Mouse (Mus musculus) kidney, postnatal 14 days (tissue): ENCODE data around the gene Ankrd66.
"Not testable (repeated sequence)": the region's sequence is repeated elsewhere in the genome, so short reads cannot be mapped to it uniquely, and the experiment has no call there.

Experiments
- DNase-seq: peaks from one replicate; pipeline ENCODE4 v3.0.0; 2022; ENCODE audit warnings: mixed read lengths

The Ankrd66 gene

DNA sequence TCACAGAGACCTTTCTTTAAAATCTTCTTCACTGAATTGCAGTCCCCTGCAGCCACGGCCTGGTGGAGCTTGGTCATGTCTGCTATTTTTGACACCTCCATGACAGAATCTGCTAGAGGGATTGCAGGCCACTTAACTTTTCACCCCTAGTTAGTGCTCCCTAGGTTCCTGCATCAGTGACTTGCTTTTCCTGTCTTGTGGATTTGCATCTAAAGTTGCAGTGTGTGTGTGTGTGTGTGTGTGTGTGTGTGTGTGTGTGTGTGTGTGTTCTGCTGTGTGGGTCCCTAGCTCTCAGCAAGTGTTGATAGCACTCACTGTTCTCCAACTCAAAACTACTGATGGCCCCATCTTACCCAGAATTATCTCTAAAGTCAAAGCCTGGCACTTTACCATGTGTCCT lies at the start of gene Ankrd66:
Ankrd66 (minus strand) TSS at position 101 of the 400 bp plus-strand sequence.
- no peak for DNase-seq

DNA sequence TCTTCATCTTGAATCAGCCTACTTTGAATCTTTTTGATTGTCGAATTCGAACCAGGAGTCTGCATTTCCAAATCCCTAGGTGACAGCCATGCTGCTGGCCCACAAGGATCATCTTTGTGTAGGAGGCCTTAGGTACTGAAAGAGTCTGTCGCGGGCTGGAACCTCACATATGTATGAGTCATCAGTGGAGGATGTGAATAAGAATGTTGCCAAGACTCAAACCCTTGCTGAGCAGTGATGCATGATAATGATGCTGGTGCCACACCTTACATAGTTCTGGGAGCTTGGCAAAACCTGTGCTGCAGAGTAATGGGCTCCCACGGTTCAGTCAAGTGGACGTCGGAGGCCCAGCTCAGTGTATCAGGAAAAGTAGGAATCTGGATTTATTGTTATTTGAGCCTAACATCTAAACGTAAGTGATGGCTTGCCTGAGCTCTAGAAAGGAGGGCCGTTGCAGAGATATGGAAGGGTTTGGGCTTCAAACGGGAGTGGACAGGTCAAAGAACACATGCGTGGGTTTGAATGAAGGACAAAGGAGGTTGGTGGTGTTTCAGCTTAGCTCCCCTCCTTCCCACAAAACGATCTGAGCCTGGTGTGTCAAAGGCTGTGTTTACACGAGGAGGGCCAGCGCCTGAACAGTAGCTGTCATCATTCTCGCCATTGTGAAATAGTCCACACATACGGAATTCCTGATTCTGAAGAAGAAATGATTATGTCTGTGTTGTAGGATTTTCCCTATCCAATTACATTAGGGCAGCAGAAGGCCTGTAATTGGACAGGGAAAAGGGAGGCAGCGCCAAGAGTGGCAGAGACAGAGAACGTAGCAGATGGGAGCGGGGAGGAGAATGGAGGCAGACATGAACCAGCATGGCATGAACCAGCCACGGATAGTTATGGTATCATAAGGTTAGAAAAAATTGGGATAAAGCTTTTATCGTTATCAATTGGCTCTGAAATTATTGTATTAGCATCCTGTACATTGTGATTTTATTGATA lies 49.2 kb upstream of the Ankrd66 start:
- no peak for DNase-seq

DNA sequence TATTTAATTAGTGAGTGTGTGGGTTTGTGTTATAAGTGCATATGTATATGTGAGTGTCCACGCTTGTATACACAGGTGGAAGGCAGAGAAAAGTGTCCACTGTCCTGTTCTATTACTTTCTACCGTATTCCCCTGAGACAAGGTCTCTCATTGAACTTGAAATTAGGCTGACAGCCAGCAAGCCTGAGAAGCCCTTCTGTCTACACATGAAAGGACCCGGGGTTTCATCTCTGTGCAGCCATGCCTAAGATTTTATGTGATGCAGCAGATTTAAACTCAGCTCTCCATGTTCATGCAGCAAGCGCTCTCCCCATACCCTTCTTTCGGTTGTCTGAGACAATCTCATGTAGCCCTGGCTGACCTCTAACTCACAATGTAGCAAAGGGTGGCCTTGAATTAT lies 47.1 kb upstream of the Ankrd66 start:
- DNase-seq: no peak

DNA sequence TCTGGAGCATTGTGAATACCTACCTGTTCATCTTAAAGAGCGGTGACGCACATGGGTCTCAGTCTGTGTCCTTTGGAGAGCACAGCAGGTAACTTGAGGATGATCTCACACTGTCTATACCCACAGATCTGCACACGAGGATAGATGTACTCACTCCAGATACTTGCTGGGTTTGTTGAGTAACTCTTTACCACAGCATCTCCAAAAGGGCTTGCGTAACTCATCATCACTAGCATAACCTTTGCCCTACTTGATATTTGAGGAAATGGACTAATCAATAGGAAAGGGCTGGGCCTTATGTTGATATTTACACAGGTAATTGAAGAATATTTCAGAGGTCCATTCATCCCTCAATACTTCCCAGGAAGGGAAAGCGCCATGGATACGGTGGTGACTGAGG lies 46.3 kb upstream of the Ankrd66 start:
- DNase-seq: no peak

DNA sequence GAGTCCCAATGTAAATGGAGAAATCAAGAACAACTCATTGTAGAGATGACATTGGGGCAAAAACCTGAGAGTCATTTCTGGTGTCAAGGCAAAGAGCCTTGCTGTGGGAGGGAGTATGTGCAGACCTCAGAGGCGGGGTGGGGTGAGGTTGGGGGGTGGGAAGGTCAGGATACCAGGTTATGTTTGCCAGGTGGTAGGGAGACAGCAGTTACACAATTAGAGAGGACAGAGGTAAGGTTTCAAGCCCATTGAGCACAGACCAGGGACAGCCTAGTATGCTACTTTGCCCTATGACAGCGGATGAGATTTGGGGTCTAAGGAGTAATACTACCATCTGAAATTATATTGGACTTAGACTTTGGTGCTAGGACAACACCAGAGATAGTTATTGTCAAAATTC lies 43.8 kb upstream of the Ankrd66 start:
- DNase-seq: no peak

DNA sequence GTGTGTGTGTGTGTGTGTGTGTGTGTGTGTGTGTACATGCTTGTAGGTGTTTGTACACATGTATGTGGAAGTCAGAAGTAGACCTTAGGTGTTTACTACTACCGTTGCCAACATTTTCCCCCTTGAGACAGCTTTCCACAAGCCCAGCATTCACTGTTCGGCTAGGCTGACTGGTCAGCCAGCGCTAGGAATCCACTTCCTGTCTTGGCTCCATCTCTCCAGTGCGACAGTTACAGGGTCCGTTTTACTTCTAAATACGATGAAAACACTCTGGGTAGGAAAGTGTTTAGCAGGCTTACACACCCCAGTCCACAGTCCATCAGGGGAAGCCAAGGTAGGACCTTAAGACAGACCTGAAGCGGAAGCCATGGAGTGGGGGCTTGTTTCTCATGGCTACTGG lies 41.3 kb upstream of the Ankrd66 start:
- no peak for DNase-seq

DNA sequence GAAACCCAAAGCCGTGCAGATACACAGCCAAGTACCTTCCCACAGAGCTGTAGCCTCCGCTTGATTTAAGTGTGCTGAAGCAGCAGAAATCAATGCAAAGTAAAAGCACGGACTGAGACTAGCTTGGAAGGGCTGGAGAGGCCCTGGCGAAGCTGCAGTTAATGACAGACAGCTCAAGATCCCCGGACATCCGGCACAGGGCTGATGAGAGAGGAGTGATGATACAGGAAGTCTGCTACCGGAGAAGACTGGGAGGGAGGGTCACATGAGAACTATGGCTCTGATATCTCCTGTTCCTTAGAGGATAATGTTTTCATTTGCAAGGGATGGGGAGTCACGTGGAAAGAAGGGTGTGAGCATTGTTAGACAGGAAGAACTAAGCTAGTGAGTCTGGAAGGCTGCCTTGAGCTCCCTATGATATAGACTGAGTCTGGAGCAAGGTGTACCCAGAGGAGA lies 37.6 kb upstream of the Ankrd66 start:
- DNase-seq: peak; percentile 50

DNA sequence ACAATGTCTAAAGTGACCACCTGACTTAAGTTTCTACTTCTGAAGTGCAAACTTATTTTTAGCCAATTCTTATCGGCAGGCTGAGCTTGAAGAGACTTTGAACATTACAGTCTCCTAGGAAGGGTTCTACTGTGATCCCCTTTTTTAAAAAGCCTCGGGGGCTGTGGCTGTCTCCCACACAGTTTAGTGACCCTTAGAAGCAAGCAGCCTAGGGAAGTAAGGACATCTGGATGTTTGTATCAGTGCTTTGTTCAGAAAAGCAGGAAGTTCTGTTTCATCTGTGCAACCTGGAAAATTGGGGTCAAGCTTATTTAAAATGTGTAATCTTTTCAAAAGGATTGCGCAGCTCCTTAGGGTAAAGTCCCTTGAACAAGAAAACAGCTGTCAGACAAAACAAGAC lies 37.0 kb upstream of the Ankrd66 start:
- DNase-seq: no peak

DNA sequence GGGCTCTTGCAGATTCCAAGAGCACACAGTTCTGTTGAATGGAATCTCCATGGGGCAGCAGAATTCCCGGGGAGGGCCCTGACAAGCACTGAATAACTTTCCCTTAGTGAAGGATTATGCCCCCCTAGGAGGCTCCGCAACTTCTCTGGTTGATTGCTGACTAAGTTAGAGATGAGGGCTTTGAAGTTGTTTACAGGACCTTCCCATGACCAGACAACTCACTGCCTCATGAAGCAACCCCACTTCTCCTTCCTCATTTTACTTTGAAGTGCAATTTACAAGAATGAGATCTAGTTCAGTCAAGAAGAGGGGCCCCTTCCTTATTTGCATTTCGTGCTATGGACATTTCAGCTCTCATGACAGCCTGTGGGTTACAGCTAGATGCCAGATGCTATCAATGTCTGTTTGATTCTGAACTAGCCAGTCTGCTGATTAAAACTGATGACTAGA lies 30.2 kb upstream of the Ankrd66 start:
- DNase-seq: no peak

DNA sequence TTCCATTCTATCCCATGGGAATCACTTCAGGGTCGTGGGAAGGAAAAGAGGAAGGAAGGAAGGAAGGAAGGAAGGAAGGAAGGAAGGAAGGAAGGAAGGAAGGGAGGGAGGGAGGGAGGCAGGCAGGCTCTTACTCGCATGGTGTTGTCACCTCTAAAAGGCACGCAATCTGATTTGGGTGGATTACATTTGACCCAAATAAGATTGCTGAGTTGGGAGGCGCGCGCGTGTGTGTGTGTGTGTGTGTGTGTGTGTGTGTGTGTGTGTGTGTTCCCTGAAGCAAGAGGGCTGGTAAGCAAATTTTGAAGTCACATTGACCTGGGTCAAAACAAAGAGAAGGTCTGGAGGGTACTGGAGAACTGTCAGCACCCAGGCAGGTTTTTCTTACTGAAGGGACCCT lies 25.8 kb upstream of the Ankrd66 start:
- DNase-seq: no peak

DNA sequence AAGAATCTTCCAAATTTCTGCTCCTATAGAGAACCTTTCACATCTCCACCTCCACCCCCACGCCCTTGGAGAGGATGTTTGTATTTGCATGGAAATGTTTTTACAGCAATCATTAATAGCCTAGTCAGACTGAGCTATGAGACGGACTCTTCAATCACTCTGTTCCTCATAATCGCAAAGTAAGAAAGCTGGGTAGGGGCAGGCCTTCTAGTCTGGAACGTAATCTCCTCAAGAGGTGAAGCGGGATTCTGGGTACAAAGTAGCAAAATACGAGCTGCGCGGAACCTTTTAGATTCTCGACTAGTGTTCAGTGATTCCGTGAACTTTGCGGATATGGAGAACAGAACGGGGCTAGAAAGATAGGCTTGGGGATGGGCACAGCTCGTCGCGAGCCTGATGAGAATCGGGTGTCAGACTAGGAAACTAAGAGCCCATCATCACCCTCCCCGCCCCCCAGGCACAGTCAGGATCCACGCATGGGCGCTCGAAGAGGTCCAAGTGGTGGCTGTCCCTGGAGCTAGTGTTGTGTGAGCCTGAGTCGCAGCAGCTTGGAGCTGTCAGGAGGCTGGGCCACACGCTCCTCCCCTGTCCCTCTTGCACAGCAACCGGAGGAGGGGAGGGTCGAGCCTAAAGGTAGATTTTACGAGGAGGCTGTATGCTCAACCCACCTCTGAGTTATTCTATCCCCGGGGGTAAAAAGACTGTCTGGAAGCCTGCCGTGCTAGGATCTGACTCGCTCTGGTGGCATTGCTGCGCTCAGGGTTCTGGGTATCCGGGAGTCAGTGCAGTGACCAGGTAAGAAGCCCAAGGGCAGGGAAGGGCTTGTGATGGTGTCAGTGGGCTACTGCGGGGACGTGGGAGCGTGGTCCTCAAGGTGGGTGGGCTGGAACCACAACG lies 24.8 kb upstream of the Ankrd66 start, which contains the start of gene Pla2g7:
Pla2g7 (plus strand) TSS at position 107 of the 897 bp plus-strand sequence.
- DNase-seq: peak; percentile 57

DNA sequence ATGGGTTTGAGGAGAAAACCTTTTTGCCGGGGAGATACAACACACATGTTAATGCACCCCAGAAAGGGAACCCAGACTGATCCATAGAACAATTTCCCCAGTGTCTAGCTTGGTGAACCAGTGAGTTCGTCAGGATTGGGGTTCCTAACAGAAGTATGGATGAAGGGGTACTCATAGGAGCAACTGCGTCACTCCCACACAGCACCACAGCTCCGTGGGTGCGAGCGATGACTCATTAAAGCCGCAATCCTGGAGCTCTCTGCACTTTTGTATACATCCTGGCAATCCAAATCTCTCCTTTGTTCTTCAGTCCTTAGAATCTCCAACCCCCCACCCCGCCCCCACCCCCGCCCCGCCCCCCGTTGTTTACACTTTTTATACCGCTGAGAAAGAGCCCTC lies 24.2 kb upstream of the Ankrd66 start:
- no peak for DNase-seq

DNA sequence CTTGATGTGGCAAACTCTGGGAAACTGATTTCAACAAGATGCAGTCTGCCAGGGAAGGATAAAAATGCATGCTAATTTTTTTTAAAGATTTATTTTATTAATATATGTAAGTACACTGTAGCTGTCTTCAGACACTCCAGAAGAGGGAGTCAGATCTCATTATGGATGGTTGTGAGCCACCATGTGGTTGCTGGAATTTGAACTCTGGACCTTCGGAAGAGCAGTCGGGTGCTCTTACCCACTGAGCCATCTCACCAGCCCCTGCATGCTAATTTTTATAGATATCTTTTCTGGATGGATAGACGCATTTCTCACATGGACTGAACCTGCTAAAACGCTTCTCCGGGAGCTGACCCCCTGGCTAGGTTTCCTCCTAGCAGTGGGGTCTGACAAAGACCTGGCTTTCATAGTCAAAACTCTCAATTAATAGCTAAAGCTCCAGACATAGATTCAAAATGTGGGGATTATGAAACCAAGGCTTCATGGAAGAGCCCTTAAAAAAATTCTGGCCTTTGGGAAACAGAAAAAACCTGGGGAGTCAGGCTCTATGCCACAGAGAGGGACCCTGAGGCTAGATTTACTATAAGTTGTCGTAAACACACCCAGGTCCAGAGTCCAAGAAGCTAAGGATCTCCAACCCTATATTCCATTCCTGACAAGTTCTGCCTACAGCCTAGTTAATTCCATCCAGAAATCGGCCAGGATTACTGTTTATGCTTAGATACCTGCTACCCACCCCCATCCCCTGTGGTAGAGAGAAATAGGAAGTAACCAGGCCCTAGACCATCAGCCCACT lies 20.0 kb upstream of the Ankrd66 start:
- DNase-seq: no peak

DNA sequence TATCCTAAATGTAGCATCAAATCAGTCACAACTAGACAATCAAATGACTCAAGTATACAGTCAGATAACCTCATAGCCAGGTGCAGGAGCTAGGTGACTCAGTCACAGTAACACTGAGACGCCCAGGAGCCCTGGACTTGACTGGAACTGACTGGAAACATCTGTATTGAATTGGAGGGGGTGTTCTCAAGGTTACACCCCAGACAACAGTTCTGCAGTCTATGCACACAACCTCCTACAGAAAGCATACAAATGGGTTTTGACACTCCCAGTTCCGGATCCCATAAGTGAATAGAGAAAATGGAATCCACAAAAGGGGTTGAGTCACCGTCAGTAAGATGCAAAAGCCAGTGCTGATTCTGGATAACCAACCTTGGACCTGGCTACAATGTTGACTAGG lies 15.2 kb upstream of the Ankrd66 start:
- DNase-seq: no peak

DNA sequence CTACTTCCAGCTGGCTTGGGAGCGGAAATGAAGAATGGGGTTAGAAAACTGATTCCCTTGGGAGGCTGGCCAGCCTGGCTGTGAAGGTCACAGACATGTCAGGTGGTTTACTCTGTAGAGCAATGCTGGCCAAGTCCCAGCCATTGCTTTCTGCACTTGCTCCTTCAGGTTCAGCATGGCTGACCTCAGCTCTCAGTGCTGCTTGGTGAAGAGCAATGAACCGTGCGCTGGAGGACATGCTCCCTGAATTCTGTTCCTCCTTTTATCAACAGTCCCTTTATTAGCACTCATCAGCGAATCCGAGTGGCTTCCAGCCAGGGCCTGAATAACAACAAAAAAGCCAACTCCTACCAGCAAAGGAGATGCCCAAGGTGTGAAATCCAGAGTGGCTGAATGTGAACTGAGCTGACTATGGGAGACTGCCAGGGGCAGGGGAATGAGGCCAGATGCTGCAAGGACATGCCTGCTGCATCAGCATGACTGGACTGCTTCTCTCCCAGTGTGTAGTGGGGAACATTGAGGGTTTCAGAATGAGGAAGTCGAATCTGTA lies 14.2 kb upstream of the Ankrd66 start:
- peak; percentile 86 for DNase-seq

DNA sequence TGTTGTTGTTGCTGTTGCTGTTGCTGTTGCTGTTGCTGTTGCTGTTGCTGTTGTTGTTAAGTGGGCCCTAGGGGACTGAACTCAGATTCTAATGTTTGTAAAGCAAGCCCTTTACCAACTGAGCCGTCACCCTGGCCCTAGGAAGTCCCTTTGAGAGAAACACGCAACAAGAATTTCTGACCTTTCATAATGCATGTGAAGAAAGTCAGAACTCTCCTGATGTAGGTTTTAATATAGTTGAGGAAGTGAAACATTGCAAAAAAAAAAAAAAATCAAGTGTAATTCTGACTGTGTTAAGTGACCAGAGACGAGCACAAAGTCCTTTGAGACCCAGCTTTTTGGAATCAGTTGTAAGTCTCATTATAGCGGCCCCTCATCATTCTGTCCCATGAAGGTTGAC lies 13.7 kb upstream of the Ankrd66 start:
- no peak for DNase-seq

DNA sequence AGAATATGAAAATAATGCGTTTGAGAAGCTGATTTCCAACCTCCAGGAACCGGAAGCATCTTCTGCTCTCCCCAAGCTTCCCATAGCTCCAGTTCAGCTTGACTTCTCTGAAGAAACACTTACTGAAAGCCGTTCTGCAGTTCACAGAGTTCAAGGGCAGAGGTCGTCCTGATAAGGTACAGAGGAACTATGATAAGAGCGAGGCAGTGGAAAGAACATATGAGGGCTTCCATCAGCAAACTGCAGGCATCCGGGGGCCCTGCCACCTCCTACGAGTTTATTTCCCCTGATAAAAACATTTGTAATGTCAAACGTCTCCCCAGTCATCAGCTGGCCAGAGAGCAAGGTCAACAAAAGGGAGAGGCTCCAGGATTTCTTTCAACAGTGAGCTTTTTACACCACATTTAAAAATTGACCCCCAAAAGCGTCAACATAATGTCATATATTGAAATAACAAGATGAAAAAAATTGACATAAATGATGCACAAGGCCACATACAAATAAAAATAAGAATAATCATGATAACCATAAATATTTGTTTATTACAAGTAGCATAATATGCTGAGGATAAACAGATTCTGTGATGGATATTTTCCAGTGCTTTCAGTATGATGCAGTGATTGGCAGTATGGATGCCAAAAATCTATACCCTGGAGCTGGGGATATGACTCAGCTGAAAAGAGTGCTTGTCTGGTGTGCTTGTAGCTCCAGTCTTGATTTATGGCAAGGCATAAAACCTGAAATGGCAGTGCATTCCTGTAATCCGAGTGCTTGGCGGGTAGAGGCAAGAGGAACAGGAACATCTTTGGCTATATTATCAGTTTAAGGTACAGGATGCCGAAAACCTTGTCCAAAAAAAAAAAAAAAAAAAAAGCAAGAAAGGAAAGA lies 11.3 kb upstream of the Ankrd66 start:
- DNase-seq: no peak

DNA sequence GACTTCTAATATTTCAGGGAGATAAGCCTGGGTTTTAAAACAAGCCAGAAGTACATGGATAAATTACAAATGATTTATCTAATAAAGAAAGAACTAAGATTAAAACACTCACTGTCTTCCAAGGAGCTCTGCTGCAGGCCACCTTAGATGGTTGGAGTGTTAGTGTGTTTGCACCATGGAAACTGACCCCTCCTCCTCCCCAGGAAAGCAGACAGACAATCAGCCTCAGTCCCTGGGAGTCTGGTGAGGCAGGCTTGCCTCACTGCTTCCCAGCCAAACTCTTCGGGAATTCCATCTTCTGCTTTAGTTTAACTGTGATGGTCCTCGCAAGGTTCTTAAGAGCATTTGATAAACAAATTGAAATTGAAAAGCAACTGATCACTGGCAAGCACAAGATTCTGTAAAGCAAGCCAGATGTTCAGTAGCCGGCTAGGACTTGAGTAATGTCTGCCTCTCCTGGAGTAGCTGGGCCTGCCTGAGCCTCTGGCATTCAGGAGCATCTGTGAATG lies 7.7 kb upstream of the Ankrd66 start:
- DNase-seq: no peak

DNA sequence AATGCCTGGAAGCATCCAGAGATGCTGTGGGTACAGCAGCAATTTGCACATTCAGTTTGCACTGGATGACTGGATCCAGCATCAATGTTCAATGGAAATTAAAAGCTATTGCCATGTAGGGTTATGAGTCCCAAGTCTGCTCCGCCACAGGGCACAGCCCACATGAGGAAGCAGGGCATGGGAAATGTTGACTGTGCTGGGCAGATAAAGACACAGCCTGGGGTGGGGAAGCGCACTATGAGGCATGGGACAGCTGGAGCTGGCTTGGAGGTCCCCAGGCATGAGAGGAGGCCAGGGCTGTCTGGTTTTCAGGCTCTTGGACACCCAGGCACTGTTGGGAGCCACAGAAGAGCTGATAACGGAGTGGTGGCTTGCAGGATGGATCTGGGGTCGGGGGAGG lies 601 bp upstream of the Ankrd66 start:
- DNase-seq: no peak

DNA sequence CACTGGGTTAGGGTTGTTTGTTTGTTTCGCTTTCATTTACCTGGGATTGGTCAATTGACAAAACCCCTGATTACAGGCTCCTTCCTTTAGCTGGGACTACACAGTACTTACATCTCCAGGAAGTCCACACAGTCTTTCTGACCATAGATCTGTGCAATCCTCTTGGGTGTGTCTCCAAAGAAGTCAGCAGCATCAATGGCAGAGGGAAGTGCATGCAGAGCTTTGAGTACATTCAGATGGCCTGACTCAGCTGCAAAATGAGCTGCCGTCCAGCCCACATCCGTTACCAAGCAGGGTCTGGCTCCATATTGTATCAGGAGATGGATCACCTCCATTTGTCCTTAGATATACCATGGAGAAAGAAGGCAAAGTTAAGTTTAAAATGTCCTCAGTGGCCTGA lies 4.7 kb downstream of the Ankrd66 start:
- DNase-seq: no peak

DNA sequence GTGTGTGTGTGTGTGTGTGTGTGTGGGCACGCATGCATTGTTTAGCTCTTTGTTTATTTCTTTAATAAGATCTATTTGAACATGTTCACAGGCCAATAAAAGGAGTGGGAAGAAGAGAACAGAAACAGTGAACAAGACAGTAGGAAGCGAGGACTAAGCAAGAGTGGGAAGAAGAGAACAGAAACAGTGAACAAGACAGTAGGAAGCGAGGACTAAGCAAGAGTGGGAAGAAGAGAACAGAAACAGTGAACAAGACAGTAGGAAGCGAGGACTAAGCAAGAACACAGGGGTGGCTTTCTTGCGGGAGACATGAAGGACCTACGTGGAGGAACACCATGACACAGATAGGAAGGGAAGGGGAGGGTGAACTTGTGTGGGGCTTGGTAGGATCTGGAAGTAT lies 6.6 kb downstream of the Ankrd66 start:
- DNase-seq: not testable (repeated sequence)
